Mouse (Mus musculus): ENCODE data around the gene Ethe1. TPM values are rescaled to one million over a fixed set of nuclear protein-coding genes. Genes with fewer than 3 reads are reported as not detected.
"Not testable (repeated sequence)": the region's sequence is repeated elsewhere in the genome, so short reads cannot be mapped to it uniquely, and the experiment has no call there.

Gene Ethe1
- polyA plus RNA-seq, 1 experiment from 2014 or later, result 27.3 TPM

DNA sequence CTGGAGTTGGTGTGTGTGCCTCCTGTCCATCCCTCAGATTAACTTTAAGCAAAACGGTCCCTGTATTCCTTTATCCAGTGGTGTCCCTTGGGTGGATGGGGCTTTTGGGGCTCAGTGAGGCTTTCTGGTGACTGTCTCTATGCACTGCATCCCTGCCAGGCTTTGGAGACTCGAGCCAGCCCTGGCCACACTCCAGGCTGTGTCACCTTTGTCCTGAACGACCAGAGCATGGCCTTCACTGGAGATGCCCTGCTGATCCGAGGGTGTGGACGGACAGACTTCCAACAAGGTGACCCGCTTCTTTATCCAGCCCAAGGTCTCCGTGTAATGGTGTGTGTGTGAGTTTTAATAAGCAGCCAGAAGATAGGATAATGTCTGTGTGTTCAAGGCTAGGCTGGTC, 18.7 kb downstream of the Ethe1 start:
- Histone ChIP-seq H3K27ac (replicated peaks) (no peak overlapping the region), H3K36me3 (replicated peaks) (no peaks in the 10 kb centered on the region), H3K9me3 (no peaks in the 10 kb centered on the region), H3K4me1 (peaks cover 13% of the 10 kb centered on the region), H3K27me3 (replicated peaks; ENCODE audit: low read depth, poor library complexity, severe bottlenecking) (peaks cover 30% of the 10 kb centered on the region), H3K4me3 (no peak overlapping the region)
- DNase-seq (ENCODE audit: low spot score), result no peak
- 78% methylated on average over 7 of the region's 7 CpGs for WGBS

DNA sequence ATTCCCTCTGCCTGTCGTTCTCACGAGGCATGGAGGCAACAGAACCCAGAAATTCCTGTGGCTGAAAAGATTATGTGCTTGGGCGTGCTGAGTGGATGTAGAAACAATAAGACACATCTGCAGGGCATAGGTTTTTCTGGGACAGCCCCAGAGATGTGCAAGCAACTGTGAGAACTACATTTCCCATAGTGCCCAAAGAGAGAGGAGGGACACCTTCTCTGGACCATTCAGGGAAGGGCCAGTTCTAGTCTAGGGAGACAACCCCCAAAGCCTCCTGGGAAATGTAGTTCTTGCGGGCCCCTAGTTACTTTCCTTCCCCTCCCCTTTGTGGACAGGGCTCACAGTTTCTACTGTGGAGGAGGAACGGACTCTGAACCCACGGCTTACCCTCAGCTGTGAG, 20.7 kb downstream of the Ethe1 start:
- Histone ChIP-seq H3K4me1 (peaks cover 25% of the 10 kb centered on the region), H3K27me3 (replicated peaks; ENCODE audit: low read depth, poor library complexity, severe bottlenecking) (peaks cover 50% of the 10 kb centered on the region), H3K4me3 (no peak overlapping the region), H3K9me3 (no peaks in the 10 kb centered on the region), H3K27ac (replicated peaks) (no peak overlapping the region), H3K36me3 (replicated peaks) (no peaks in the 10 kb centered on the region)
- no peak for DNase-seq (ENCODE audit: low spot score)
- 40% methylated on average over 6 of the region's 6 CpGs for WGBS

DNA sequence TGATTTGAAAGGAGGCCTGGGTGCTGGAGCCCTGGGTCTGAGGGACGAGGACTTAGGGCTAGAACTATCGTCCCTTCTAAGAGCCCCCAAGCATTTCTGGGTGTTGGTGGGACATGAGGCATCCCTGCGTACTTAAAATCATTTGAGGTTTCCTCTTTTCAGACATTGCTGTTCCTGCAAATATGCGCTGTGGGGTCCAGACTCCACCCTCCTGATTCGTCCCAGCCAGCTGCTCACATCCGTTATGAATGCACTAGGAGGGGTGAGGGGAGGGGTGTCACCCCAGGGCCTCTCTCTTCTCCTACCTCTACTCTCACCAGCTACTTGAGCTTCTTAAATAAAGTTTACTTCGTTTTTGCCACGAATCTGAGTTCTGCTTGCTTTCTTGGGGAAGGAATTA, 21.2 kb downstream of the Ethe1 start:
- H3K9me3 ChIP-seq, result no peaks in the 10 kb centered on the region
- peaks cover 26% of the 10 kb centered on the region for H3K4me1 ChIP-seq
- no peak for DNase-seq (ENCODE audit: low spot score)
- H3K27me3 ChIP-seq (replicated peaks; ENCODE audit: low read depth, poor library complexity, severe bottlenecking), result peaks cover 55% of the 10 kb centered on the region
- no peak overlapping the region for H3K4me3 ChIP-seq
- WGBS, result 67% methylated on average over 8 of the region's 8 CpGs
- no peak overlapping the region for H3K27ac ChIP-seq (replicated peaks)
- H3K36me3 ChIP-seq (replicated peaks), result no peaks in the 10 kb centered on the region

DNA sequence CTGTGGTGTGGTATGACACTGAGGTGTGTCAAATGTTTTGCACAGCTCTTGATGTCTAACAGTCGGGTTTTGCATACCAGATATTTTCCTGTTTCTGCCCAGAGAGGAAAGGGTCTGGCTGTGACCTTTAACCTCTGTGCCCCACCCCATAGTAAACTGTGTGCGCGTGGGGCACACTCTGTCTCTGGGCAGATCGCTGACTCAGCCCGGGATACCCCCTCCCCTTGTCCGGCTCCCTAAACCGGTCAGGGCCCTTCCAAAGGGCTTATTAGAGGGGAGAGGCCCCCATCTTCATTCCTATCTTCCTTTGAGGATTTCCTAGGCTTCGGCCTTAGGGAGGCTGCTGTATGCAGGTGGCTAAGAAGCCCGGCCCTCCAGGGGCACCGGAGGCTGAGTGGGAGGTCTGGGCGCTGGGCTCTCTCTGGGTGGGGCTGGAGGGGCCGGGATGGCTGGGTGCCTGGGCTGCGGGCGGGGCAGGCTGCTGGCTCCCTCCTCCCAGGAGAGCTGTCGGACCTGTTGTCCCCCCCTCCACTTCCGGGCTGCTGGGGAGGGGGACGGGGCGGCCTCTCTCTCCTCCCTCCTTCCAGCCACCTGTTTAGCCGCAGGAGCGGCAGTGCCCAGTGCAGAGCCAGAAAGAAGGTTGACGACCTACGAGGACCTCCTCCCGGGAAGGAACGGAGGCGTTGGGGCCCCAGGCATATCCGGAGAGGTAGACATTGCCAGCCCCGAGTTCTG, 23.0 kb downstream of the Ethe1 start, which contains the start of gene Phldb3:
Gene Phldb3, plus strand, starts transcription at position 620 of the 735 bp plus-strand sequence.
- no peaks in the 10 kb centered on the region for H3K9me3 ChIP-seq
- peak; percentile 48 for DNase-seq (ENCODE audit: low spot score)
- peak within 1 kb of the TSS; percentile 53 for H3K4me3 ChIP-seq
- H3K36me3 ChIP-seq (replicated peaks), result no peaks in the 10 kb centered on the region
- peaks cover 70% of the 10 kb centered on the region for H3K27me3 ChIP-seq (replicated peaks; ENCODE audit: low read depth, poor library complexity, severe bottlenecking)
- 2% methylated on average over 27 of the region's 27 CpGs for WGBS
- peaks cover 26% of the 10 kb centered on the region for H3K4me1 ChIP-seq
- 0 out of 2 replicates have a peak within 1 kb of the TSS, but pooled peaks have one; percentile 19 for H3K27ac ChIP-seq (replicated peaks)

DNA sequence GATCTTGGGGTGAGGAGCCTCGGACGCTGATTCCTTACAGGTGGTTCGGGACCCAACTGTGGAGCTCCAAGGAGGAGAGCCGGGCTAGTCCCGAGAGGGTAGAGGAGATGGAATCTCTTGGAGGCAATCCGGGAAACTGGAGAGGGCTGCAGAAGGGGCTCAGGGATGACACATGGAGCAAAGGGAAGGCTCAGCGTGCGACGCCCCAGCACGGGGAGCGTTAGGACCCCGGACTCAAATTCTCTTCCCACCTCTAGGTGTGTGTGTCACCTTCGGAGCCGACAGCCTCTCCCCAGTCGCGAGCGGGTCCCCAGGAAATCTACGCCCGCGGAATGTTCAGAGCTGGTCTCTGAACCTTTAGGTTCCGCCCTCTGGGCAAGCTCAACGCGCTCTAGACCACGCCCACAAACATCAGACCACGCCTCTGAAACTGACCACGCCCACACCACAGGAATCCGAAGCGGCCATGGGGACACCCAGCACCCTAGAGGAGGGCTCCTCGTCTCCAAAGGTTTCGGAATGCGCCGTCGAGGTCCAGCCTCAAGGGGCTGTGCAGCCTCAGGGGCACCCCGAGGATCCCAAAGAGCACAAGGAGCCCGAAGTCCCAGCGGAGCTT, 23.6 kb downstream of the Ethe1 start:
- Histone ChIP-seq H3K27me3 (replicated peaks; ENCODE audit: low read depth, poor library complexity, severe bottlenecking) (peaks cover 70% of the 10 kb centered on the region), H3K9me3 (no peaks in the 10 kb centered on the region), H3K27ac (replicated peaks) (0 out of 2 replicates have a peak overlapping the region, but pooled peaks have one; percentile 19), H3K4me3 (peak overlapping the region; percentile 53), H3K36me3 (replicated peaks) (no peaks in the 10 kb centered on the region), H3K4me1 (peaks cover 26% of the 10 kb centered on the region)
- DNase-seq (ENCODE audit: low spot score), result peak; percentile 80
- WGBS, result 1% methylated on average over 36 of the region's 36 CpGs

- DNase-seq (ENCODE audit: low spot score), result no peak
- H3K27me3 ChIP-seq (replicated peaks; ENCODE audit: low read depth, poor library complexity, severe bottlenecking), result peaks cover 72% of the 10 kb centered on the region
- no peaks in the 10 kb centered on the region for H3K9me3 ChIP-seq
- H3K4me3 ChIP-seq, result peak overlapping the region; percentile 53
- WGBS, result 12% methylated on average over 7 of the region's 7 CpGs
- peaks cover 26% of the 10 kb centered on the region for H3K4me1 ChIP-seq
- no peak overlapping the region for H3K27ac ChIP-seq (replicated peaks)
- H3K36me3 ChIP-seq (replicated peaks), result no peaks in the 10 kb centered on the region
Observed at GRCm38 (mm10) chr7:24611709-24612108, 24.4 kb downstream of the Ethe1 start.

DNA sequence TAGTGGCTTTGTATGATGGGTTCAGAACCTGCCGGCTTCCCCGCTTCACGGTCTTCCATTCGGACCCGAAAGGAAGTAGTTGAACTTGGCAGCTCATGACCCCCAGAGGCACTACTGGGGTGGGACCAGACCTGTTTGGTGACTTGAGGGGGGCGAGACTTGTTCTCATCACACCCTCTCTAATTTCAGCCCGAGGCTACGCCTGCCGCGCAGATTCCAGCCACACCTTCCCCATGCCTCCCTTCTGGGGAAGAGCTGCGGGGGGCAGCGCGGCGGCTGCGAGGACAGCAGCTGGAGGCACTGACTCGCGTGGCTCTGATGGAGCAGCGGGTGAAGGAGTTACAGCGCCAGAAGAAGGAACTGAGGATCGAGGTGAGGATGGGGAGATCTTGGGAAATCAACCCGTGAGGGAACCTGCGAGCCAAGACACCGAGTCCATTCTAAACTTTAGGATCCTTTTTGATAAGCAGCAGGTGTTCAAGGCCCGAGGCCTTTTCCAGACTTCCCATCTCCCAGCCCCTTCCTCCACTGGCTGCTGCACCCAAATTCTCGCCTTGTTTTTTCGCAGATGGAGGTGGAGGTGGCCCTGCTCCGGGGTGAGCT, 25.1 kb downstream of the Ethe1 start:
- Histone ChIP-seq H3K4me1 (peaks cover 26% of the 10 kb centered on the region), H3K27ac (replicated peaks) (no peak overlapping the region), H3K36me3 (replicated peaks) (no peaks in the 10 kb centered on the region), H3K27me3 (replicated peaks; ENCODE audit: low read depth, poor library complexity, severe bottlenecking) (peaks cover 78% of the 10 kb centered on the region), H3K9me3 (no peaks in the 10 kb centered on the region), H3K4me3 (peak overlapping the region; percentile 43)
- WGBS, result 3% methylated on average over 27 of the region's 27 CpGs
- DNase-seq (ENCODE audit: low spot score), result peak; percentile 39

- Histone ChIP-seq H3K36me3 (replicated peaks) (no peaks in the 10 kb centered on the region), H3K27ac (replicated peaks) (no peak overlapping the region), H3K27me3 (replicated peaks; ENCODE audit: low read depth, poor library complexity, severe bottlenecking) (peaks cover 69% of the 10 kb centered on the region), H3K4me3 (no peak overlapping the region), H3K9me3 (peaks cover 2% of the 10 kb centered on the region; the same call in 1 of the 2 replicates), H3K4me1 (peaks cover 26% of the 10 kb centered on the region)
- DNase-seq (ENCODE audit: low spot score), result no peak
- 70% methylated on average over 13 of the region's 13 CpGs for WGBS
Observed at GRCm38 (mm10) chr7:24614816-24615215, 27.5 kb downstream of the Ethe1 start.

DNA sequence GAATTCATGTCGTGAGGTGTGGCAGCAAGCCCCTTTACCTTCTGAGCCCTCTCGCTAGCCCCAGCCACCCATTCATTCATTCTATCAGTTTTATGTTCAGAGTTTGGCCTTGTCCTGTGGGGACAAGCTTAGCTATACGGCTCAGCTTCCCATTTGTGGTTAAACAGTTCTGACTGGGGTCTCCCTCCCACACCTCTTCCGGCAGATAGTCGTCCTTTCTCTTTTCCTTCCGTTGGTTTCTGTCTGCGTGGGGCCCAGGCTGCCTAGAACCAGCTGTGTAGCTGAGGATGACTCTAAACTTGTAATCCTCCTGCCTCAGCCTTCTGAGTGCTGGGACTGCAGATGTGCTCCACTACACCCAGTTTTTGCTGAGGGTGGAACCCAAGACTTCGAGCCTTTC, 30.4 kb downstream of the Ethe1 start:
- Histone ChIP-seq H3K4me1 (peaks cover 3% of the 10 kb centered on the region), H3K4me3 (no peak overlapping the region), H3K27me3 (replicated peaks; ENCODE audit: low read depth, poor library complexity, severe bottlenecking) (peaks cover 42% of the 10 kb centered on the region), H3K36me3 (replicated peaks) (no peaks in the 10 kb centered on the region), H3K27ac (replicated peaks) (no peak overlapping the region), H3K9me3 (peaks cover 15% of the 10 kb centered on the region)
- 83% methylated on average over 8 of the region's 8 CpGs for WGBS
- DNase-seq (ENCODE audit: low spot score), result no peak

- WGBS, result 87% methylated on average over 8 of the region's 8 CpGs
- not testable (repeated sequence) for H3K27ac ChIP-seq (replicated peaks); DNase-seq (ENCODE audit: low spot score); H3K4me3 ChIP-seq; H3K36me3 ChIP-seq (replicated peaks); H3K4me1 ChIP-seq
- peaks cover 17% of the 10 kb centered on the region for H3K9me3 ChIP-seq
- peaks cover 36% of the 10 kb centered on the region for H3K27me3 ChIP-seq (replicated peaks; ENCODE audit: low read depth, poor library complexity, severe bottlenecking)
Observed at GRCm38 (mm10) chr7:24618374-24618773, 31.0 kb downstream of the Ethe1 start.

DNA sequence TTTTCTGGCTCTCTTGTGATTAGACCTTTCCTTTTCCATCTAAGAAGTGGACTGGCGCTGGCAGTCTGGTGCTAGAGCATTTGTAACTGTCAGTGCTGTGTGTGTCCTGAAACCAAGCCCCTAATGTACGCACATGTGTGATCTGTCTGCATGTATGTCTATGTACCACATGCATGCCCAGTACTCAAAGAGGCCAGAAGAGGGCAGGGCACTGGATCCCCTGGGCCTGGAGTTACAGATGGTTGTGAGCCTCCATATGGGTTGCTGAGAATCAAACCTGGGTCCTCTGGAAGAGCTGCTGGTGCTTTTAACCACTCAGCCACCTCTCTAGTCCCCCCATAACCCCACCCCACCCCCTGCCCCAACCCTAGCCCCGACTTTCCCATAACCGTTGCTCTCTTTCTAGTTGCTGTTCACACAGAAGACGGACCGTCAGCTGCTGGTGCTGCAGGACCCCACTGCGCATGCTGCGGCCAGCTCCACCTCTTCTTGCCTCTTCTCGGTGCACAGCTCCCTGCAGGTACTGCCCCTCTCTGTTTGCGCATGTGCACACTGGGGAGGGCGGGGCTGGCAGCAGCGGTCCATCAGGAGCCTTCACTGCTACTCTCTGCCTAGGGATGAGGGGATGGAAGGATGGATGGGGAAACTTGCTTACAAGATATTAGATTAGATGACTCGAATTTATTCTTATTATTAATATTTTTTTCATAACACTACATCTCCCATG, 32.5 kb downstream of the Ethe1 start:
- H3K27ac ChIP-seq (replicated peaks), result no peak overlapping the region
- no peaks in the 10 kb centered on the region for H3K36me3 ChIP-seq (replicated peaks)
- peaks cover 17% of the 10 kb centered on the region for H3K9me3 ChIP-seq
- DNase-seq (ENCODE audit: low spot score), result no peak
- WGBS, result 41% methylated on average over 13 of the region's 13 CpGs
- H3K4me3 ChIP-seq, result no peak overlapping the region
- peaks cover 26% of the 10 kb centered on the region for H3K27me3 ChIP-seq (replicated peaks; ENCODE audit: low read depth, poor library complexity, severe bottlenecking)
- 0 out of 2 replicates have a peak, but pooled peaks cover 2% of the 10 kb centered on the region for H3K4me1 ChIP-seq

- no peak overlapping the region for H3K4me3 ChIP-seq
- H3K27me3 ChIP-seq (replicated peaks; ENCODE audit: low read depth, poor library complexity, severe bottlenecking), result peaks cover 31% of the 10 kb centered on the region
- no peaks in the 10 kb centered on the region for H3K36me3 ChIP-seq (replicated peaks)
- H3K27ac ChIP-seq (replicated peaks), result no peak overlapping the region
- 85% methylated on average over 3 of the region's 3 CpGs for WGBS
- no peak for DNase-seq (ENCODE audit: low spot score)
- peaks cover 4% of the 10 kb centered on the region; the same call in 1 of the 2 replicates for H3K4me1 ChIP-seq
- H3K9me3 ChIP-seq, result peaks cover 17% of the 10 kb centered on the region
Observed at GRCm38 (mm10) chr7:24621193-24621592, 33.9 kb downstream of the Ethe1 start.

Data from embryonic facial prominence, embryonic 10.5 days (tissue).